Mouse (Mus musculus) limb, embryonic 11.5 days (tissue): ENCODE results near the gene Tk1. TPM values are rescaled to one million over a fixed set of nuclear protein-coding genes. Genes with fewer than 3 reads are reported as not detected.

Experiments
- ATAC-seq: fragments of 200-750 bp; cut with Nextera tagmentation; 2 replicates; pipeline ENCODE4 v1.8.0; 2017; ENCODE audit warnings: low read depth; ENCODE audit not compliant: insufficient number of reproducible peaks, low FRiP score, low TSS enrichment
- DNase-seq: peaks from one replicate; pipeline ENCODE4 v3.0.0-alpha.2; 2015; ENCODE audit warnings: low spot score
- H3K27ac ChIP-seq: fragments of 300-500 bp; sonication (generic); replicated peaks from 2 replicates; pipeline ENCODE4 v1.5.1; 2014; ENCODE audit warnings: low read depth, mild to moderate bottlenecking, low read length
- H3K27me3 ChIP-seq: fragments of 300-500 bp; sonication (generic); 2 replicates; pipeline ENCODE4 v1.6.1; 2014; ENCODE audit warnings: mild to moderate bottlenecking, low read length, mixed read lengths; ENCODE audit not compliant: control insufficient read depth, insufficient read depth
- H3K36me3 ChIP-seq: fragments of 300-500 bp; sonication (generic); 2 replicates; pipeline ENCODE4 v1.6.1; 2014; ENCODE audit warnings: mild to moderate bottlenecking, low read length, moderate library complexity, mixed read lengths; ENCODE audit not compliant: control insufficient read depth, insufficient read depth
- H3K4me1 ChIP-seq: fragments of 300-500 bp; sonication (generic); 2 replicates; pipeline ENCODE4 v1.6.1; 2014; ENCODE audit warnings: low read length, mixed read lengths; ENCODE audit not compliant: control insufficient read depth, insufficient read depth
- H3K4me2 ChIP-seq: fragments of 300-500 bp; sonication (generic); 2 replicates; pipeline ENCODE4 v1.6.1; 2014; ENCODE audit warnings: low read depth, mild to moderate bottlenecking, moderate library complexity; ENCODE audit not compliant: severe bottlenecking
- H3K4me3 ChIP-seq: fragments of 300-500 bp; sonication (generic); 2 replicates; pipeline ENCODE4 v1.5.1; 2014; ENCODE audit warnings: low read depth, low read length
- H3K9ac ChIP-seq: fragments of 300-500 bp; sonication (generic); 2 replicates; pipeline ENCODE4 v1.6.1; 2014; ENCODE audit warnings: mild to moderate bottlenecking, low read length
- H3K9me3 ChIP-seq: fragments of 300-500 bp; sonication (generic); 2 replicates; pipeline ENCODE4 v1.6.1; 2016; ENCODE audit warnings: low read length; ENCODE audit not compliant: control insufficient read depth
- WGBS: fragments of 180-500 bp; shearing (Covaris S2); extraction: QIAGEN DNeasy Blood & Tissue Kit; methylation state at CpG from one replicate; pipeline ENCODE4 v1.1.7; 2014; 5-methylcytosine and 5-hydroxymethylcytosine counted together
- polyA plus RNA-seq: library from polyadenylated mRNA; unstranded; fragments of >200 nt; fragmentation: Nextera tagmentation; extraction: Ambion mirVana; gene quantifications from 2 replicates; pipeline ENCODE4 v1.2.1, GENCODE M21; 2014

The Tk1 gene
- polyA plus RNA-seq, 1 experiment from 2014 or later = 138 TPM

DNA sequence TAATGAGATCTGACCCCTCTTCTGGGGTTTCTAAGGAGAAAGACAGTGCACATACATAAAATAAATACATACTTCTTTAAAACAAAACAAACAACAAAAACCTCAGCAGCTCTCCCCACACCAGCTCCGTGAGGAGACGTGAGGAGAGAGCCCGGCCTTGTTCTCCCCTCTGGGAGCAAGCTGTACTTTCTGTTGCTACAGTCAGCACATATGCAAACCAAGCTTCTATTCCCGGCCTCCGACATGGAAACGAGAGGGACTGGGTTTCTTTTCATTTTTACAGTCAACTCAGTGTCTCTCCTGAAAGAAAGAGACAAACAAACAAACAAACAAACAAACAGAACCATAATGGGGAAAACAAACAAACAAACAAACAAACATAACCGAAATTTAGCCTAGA, 25.9 kb downstream of the Tk1 start:
- H3K4me3 ChIP-seq = no peak overlapping the region
- H3K9me3 ChIP-seq = no peaks in the 10 kb centered on the region
- no peak overlapping the region for H3K27ac ChIP-seq
- H3K27me3 ChIP-seq = no peaks in the 10 kb centered on the region
- 88% methylated on average over 7 of the region's 7 CpGs for WGBS
- ATAC-seq (no peak), DNase-seq (no peak)
- no peak overlapping the region for H3K4me2 ChIP-seq
- no peak overlapping the region for H3K9ac ChIP-seq
- H3K4me1 ChIP-seq = peaks cover 3% of the 10 kb centered on the region; the same call in 1 of the 2 replicates
- H3K36me3 ChIP-seq = no peaks in the 10 kb centered on the region

DNA sequence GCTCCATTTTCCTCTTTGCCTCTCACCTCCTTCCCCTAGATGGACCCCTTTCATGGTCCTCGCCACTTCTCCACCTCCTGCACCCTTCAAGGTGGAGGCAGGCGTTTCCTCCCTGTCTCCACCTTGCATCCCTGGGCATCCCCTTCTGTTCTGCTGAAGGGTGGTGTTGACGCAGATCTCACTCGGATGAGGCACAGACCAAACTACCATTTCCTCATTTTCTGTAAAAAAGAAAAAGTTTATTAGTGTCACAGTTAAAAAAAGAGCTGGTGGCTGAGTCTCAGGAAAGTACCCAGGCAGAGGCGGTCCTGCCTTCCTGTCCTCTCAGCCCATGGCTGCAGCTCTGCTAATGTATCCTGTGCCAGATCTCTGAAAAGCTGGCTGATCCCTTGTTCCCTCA, 26.7 kb downstream of the Tk1 start:
- no peak overlapping the region for H3K27ac ChIP-seq
- ATAC-seq = no peak

DNA sequence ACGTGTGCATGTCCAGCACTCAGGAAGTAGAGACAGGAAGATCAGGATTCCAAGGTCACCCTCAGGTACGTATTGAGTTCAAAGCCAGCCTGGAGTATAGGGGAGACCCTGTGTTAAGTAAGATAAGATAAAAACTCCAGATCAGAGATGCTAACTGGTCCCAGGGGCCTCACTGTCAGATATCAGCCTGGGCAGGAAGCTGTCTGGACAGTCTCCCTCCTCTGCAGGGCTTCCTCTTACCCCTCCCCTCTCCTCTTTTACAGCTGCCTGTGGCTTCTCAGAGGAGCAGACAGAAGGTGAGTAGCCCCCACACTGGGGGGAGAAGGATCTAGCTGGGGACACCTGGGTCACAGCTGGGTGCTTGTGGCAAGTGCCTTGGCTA, 27.7 kb downstream of the Tk1 start:
- WGBS = 31% methylated on average over 2 of the region's 2 CpGs
- Histone ChIP-seq H3K4me2 (no peak overlapping the region), H3K27me3 (no peaks in the 10 kb centered on the region), H3K9me3 (no peaks in the 10 kb centered on the region), H3K27ac (no peak overlapping the region), H3K36me3 (no peaks in the 10 kb centered on the region), H3K4me3 (no peak overlapping the region), H3K4me1 (peaks cover 3% of the 10 kb centered on the region; the same call in 1 of the 2 replicates), H3K9ac (no peak overlapping the region)
- DNase-seq (no peak), ATAC-seq (no peak)

More for the DNA sequence above, 26.7 kb downstream of the Tk1 start:
- no peaks in the 10 kb centered on the region for H3K36me3 ChIP-seq
- H3K27me3 ChIP-seq = no peaks in the 10 kb centered on the region
- no peak overlapping the region for H3K4me2 ChIP-seq
- 72% methylated on average over 5 of the region's 5 CpGs for WGBS
- H3K9ac ChIP-seq = no peak overlapping the region
- peaks cover 3% of the 10 kb centered on the region; the same call in 1 of the 2 replicates for H3K4me1 ChIP-seq
- DNase-seq = no peak
- no peaks in the 10 kb centered on the region for H3K9me3 ChIP-seq
- no peak overlapping the region for H3K4me3 ChIP-seq

DNA sequence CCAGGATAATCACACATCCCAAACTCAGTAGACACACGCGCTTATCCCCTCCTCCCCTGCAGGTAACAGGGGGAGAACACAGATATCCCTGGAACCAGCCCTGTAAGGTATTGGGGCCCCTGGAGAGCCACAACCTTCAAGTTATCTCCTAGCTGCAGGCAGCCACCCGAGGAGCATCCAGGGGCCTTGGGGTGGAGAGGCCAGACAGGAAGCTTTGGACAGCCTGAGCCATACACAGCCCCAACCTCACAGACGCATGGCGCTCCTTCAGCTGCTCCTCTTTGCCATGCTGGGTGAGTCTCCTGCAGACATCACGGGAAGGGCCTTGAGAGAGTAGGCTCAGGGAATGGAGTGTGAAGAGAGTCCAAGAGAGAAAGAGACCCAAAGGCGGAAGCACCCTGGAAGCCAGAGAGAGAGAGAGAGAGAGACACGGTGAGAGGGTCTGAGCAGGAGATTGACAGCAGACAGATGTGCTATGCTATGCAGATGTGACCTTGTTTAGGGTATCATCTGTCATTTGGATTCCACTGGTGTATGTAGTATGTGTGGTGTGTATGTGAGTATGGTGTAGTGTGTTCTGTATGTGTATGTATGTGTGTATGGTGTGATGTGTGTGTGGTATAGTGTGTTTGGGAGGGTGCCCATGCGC, 28.3 kb downstream of the Tk1 start, which contains the start of gene 6030468B19Rik:
Gene 6030468B19Rik (plus strand): TSS at position 150 of the 649 bp plus-strand sequence.
- Histone ChIP-seq H3K36me3 (no peaks in the 10 kb centered on the region), H3K4me2 (no peak within 1 kb of the TSS), H3K4me1 (peaks cover 3% of the 10 kb centered on the region; the same call in 1 of the 2 replicates), H3K27me3 (no peaks in the 10 kb centered on the region), H3K27ac (no peak within 1 kb of the TSS), H3K9me3 (no peaks in the 10 kb centered on the region), H3K4me3 (no peak within 1 kb of the TSS), H3K9ac (no peak within 1 kb of the TSS)
- 55% methylated on average over 9 of the region's 9 CpGs for WGBS
- no peak for DNase-seq
- no peak for ATAC-seq

DNA sequence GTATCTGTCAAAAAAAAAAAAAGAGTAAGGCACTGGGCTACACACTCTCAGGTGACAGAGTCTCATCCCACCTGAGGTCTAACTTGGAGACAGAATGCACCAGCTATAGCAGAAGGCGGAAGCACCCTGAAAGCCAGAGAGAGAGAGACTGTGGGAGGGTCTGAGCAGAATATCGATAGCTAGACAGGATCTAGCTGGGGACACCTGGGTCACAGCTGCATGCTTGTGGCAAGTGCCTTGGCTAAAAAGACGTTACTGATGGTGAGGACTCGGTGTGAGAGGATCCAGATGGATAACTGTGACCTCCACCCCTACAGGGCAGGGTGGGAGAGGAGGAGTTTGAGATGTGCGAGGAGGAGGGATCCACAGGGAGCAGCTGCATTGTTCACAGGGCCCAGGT, 28.9 kb downstream of the Tk1 start:
- WGBS = 36% methylated on average over 5 of the region's 5 CpGs
- Histone ChIP-seq H3K27me3 (no peaks in the 10 kb centered on the region), H3K9me3 (no peaks in the 10 kb centered on the region), H3K27ac (no peak overlapping the region), H3K36me3 (no peaks in the 10 kb centered on the region), H3K9ac (no peak overlapping the region), H3K4me2 (no peak overlapping the region), H3K4me3 (no peak overlapping the region), H3K4me1 (peaks cover 7% of the 10 kb centered on the region; the same call in 1 of the 2 replicates)
- no peak for ATAC-seq
- no peak for DNase-seq

DNA sequence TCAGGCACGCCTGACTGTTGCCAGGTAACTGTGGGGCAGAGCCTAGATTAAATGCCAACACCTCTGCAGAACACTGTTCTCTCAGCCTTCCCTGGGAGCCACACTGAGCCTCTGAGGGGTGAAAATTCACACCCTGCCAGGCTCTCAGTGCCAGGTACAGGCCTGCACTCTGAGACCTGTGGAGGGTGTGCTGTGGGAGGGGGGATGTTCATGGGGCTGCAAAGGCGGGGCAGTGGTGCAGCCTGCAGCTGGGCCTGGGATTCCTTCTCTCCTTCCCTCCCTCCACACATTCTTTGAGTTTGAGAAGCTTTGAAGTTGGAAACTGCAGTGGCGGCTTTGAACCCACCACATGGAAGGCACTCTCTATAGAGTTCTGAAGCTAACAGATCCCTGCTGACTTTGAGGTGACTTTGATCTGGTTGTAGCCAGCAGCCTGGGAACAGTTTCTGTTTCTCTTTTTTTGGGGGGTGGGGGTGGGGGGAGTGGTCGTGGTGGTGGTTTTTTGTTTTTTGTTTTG, 31.8 kb downstream of the Tk1 start:
- WGBS = 31% methylated on average over 4 of the region's 4 CpGs
- Histone ChIP-seq H3K9ac (no peak overlapping the region), H3K4me1 (peaks cover 13% of the 10 kb centered on the region; the same call in 1 of the 2 replicates)

DNA sequence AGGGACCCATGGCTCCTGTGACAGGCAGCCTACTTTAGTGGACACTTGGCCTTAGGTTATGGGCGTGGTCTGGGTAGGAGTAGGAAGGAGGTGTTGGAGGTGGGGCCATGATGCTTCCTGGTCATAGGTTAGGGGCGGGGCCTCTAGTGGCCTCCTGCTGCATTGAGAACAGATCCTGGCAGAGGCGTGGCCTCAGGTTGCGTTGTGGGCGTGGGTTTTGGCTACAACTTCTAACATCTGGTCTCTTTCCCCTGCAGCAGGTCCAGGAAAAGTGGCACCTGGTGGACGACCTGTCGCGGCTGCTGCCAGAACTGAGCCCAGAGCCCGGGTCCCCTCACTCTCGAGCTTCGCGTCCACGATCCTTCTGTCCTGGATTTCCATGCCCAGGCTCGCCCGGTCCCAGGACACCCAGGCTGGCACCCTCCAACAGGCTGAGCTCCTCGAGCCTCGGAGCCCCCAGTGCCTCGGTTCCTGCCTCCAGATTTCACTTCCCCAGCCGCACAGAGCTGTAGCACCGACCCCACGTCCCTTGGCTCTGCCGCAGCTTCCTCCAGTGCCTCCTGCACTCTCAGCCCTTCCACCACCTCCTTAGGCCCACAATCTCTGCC, 33.5 kb downstream of the Tk1 start:
- 7% methylated on average over 22 of the region's 22 CpGs for WGBS
- peak; percentile 45; the same call in 1 of the 2 replicates for ATAC-seq
- no peak overlapping the region for H3K4me3 ChIP-seq

More for the DNA sequence above, 31.8 kb downstream of the Tk1 start:
- H3K36me3 ChIP-seq = no peaks in the 10 kb centered on the region
- no peak overlapping the region for H3K4me2 ChIP-seq
- DNase-seq = no peak
- H3K27ac ChIP-seq = no peak overlapping the region
- ATAC-seq = no peak
- no peaks in the 10 kb centered on the region for H3K27me3 ChIP-seq
- H3K9me3 ChIP-seq = no peaks in the 10 kb centered on the region
- H3K4me3 ChIP-seq = no peak overlapping the region

DNA sequence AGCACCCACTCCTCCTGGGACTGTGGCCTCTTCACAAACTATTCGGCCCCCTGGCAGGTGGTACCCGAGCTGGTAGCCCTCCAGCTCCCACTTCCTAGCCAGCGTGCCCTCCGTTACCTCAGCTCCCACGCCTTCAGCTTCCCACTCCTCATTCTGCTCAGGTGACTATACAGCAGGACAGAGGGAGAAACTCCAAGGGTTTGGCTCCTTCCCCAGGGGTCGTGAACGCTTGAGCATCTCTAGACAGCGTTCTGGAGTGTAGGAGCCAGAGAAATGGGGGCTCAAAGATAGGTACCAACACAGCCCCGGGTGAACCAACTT, 34.5 kb downstream of the Tk1 start:
- Histone ChIP-seq H3K36me3 (no peaks in the 10 kb centered on the region), H3K9ac (no peak overlapping the region), H3K9me3 (no peaks in the 10 kb centered on the region), H3K27ac (no peak overlapping the region), H3K27me3 (no peaks in the 10 kb centered on the region), H3K4me1 (peaks cover 12% of the 10 kb centered on the region; the same call in 1 of the 2 replicates), H3K4me2 (no peak overlapping the region), H3K4me3 (no peak overlapping the region)
- 88% methylated on average over 9 of the region's 9 CpGs for WGBS
- DNase-seq = no peak
- no peak for ATAC-seq

More for the DNA sequence above, 33.5 kb downstream of the Tk1 start:
- Histone ChIP-seq H3K4me2 (peak overlapping the region; percentile 52), H3K27me3 (no peaks in the 10 kb centered on the region), H3K36me3 (no peaks in the 10 kb centered on the region), H3K9me3 (no peaks in the 10 kb centered on the region), H3K9ac (peak overlapping the region; percentile 49; the same call in 1 of the 2 replicates), H3K27ac (no peak overlapping the region), H3K4me1 (0 out of 2 replicates have a peak, but pooled peaks cover 10% of the 10 kb centered on the region)
- peak; percentile 76 for DNase-seq
